Mouse (Mus musculus): ENCODE results near the gene Chchd6.

Chchd6 gene

GRCm38 (mm10) chr6:89407247-89407889, 188.1 kb downstream of the Chchd6 start:
- DNase-seq (ENCODE audit: low read depth, low spot score), result no peak

- no peak for DNase-seq (ENCODE audit: low read depth, low spot score)
Measured at GRCm38 (mm10) chr6:89404964-89405363, 190.5 kb downstream of the Chchd6 start.

GRCm38 (mm10) chr6:89403257-89404225, 191.9 kb downstream of the Chchd6 start:
- DNase-seq (ENCODE audit: low read depth, low spot score), result no peak

DNA sequence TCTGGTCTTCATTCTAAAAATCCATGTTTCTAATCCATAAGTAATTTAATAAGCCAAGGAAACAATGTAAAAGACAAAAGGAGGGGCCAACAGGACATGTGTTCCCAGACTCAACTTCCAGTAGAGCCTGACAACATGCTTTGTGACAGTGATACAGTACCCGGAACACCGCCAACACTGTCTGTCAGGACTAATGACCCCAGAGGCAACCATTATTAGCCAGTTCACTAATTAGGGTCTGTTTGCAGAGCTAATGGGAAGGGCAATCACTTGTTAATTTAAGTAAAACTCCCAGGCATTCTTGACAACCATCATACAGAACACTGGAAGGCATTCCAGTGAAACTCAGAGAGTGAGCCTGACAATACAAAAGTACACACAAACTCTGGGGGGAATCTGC, 193.0 kb downstream of the Chchd6 start:
- no peak for DNase-seq (ENCODE audit: low read depth, low spot score)

DNA sequence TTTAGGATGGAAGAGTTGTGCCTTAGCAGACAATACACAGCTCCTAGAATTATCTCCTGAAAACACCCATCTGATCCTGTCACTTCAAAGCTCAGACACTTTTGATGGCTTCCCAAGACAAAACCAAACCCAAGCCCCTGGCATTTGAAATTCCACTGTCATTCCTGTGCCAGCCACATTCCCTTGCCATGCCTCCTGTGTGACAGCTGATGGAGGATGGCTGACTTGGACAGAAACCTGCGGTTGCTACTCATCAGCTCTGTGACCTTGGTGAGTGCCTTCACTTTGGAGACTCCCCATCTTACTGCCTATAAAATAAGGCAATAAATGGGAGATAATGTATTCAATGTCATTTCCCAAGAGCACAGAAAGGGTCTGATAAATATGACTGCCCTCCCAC, 195.9 kb downstream of the Chchd6 start:
- no peak for DNase-seq (ENCODE audit: low read depth, low spot score)

- no peak for DNase-seq (ENCODE audit: low read depth, low spot score)
Measured at GRCm38 (mm10) chr6:89397919-89398318, 197.5 kb downstream of the Chchd6 start.

- no peak for DNase-seq (ENCODE audit: low read depth, low spot score)
Measured at GRCm38 (mm10) chr6:89393820-89394219, 201.6 kb downstream of the Chchd6 start.

GRCm38 (mm10) chr6:89392213-89392612, 203.2 kb downstream of the Chchd6 start:
- no peak for DNase-seq (ENCODE audit: low read depth, low spot score)

GRCm38 (mm10) chr6:89389771-89390170, 205.7 kb downstream of the Chchd6 start:
- no peak for DNase-seq (ENCODE audit: low read depth, low spot score)

- no peak for DNase-seq (ENCODE audit: low read depth, low spot score)
Measured at GRCm38 (mm10) chr6:89386956-89387355, 208.5 kb downstream of the Chchd6 start.

- DNase-seq (ENCODE audit: low read depth, low spot score), result no peak
Measured at GRCm38 (mm10) chr6:89384699-89385098, 210.8 kb downstream of the Chchd6 start.

DNA sequence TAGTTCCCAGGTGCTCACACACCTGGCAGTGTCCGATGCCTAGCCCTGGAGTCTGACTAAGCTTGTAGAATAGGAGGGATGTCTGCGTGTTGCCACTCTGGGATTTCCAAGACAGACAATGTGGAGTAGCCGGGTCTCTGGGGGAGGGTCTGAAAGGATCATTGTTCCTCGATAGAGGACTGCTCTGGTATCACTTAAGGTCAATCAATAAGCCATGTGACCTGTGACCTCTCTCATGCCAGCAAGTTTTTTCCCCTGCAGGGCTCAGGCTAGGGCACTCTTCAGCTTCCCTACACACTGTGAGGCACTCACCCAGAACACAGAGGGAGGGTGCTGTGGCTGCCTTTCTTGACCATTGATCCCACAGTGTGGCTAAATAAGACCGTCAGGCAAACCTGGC, 213.6 kb downstream of the Chchd6 start:
- DNase-seq (ENCODE audit: low read depth, low spot score), result no peak

GRCm38 (mm10) chr6:89381172-89381571, 214.3 kb downstream of the Chchd6 start:
- DNase-seq (ENCODE audit: low read depth, low spot score), result no peak

DNA sequence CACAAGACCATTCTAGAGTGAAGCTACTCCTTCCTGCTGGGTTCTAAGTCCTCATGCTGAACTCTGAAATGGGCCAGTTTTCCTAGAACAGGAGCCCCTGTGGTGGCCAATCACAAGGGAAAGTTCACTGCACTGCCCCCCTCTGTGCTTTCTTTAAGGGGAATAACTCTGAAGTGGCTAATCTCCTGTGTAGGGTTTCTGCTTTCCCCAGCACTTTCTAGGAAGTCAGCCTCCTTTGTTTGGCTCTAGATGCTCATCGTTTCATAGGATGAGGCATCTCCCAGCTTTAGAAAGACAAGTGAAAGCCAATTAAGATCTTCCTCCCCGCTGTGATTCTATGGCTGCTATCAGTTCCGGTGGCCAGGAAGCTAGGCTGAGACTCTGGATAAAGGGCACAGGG, 214.7 kb downstream of the Chchd6 start:
- no peak for DNase-seq (ENCODE audit: low read depth, low spot score)

DNA sequence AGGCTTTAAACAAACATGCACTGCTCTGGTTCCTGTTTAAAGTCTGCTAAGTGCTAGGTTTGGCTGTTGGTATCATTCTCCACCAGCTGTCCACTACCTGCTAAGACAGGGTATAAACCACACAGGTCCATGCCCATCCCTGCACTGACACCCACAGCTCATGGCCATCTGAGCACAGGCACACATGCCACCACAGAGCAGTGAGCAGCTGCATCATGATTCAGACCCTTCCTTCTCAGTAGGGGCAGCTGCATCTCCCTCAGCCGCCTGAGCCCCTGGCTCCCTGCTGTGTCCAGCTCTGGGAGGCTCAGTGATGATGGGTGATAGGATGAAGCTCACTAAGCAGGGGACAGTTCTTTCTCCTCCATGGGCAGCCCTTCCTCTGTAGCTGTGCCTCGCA, 217.2 kb downstream of the Chchd6 start:
- DNase-seq (ENCODE audit: low read depth, low spot score), result no peak

- no peak for DNase-seq (ENCODE audit: low read depth, low spot score)
Measured at GRCm38 (mm10) chr6:89368812-89369211, 226.6 kb downstream of the Chchd6 start.

DNA sequence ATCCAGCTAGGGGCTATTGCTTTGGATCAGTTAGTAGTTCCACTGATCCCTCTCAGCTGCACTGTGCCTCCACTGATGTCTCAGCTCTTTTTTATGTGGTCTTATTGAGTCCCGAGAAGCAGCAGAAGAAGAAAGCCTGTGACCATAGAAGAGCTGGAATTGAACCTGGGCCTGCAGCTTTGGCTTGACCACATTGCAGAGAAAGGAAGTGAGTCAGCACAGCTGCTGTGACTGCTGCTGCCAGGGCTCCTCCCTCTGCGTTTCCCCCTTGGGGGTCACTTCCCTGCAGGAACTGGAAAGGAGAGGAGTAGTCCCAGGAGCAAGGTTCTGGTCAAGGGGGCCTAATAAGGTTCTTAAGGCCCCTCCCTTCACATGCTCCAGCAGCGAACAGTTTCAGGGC, 231.1 kb downstream of the Chchd6 start:
- DNase-seq (ENCODE audit: low read depth, low spot score), result no peak

GRCm38 (mm10) chr6:89363107-89363451, 232.4 kb downstream of the Chchd6 start:
- DNase-seq (ENCODE audit: low read depth, low spot score), result no peak

DNA sequence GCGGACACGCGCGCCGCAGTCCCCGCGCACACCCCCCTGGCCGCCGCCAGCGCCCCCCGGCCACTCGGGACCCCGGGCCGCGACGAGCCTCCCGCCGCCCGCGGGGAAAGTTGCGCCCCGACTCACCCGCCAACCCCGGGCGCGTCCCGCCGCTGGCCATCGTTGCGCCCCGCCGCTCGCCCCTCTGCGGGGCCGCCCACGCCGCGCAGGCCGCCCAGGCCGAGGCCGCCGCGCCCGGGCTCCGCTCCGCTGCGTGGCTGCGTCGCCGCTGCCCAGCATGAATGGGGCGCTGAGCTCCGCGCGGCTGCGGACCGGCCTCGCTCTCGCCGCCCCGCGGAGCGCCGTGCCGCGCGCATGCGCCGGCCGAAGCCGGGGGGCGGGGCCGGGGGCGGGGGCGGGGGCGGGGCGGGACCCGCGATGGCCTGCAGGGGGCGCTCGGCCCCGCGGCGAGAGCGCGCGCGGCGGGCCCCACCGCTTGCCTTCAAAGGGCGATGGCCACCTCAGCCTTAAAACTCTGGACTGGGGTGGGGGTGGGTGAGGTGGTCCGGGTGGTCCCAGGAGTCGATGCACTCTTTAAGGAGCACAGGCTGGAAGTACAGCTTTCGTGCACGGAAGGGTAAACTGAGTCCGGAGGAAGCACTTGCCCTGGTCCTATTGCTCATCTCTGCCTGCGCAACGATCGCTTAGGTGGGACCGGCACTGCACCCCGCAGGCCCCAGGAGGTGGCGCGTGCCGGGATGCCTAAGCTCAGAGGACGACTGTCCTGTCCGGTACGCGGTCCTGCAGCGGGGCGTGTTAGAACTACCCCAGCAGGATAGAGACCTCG, 233.0 kb downstream of the Chchd6 start, which contains the start of gene Plxna1:
TSS of gene Plxna1 (minus strand) at position 340 of the 826 bp plus-strand sequence.
- peak; percentile 74 for DNase-seq (ENCODE audit: low read depth, low spot score)

- peak; percentile 39 for DNase-seq (ENCODE audit: low read depth, low spot score)
Measured at GRCm38 (mm10) chr6:89361418-89362280, 233.8 kb downstream of the Chchd6 start.

Measured in CD4-positive, CD25-positive, alpha-beta regulatory T cell, adult 2 months (primary cell).